Mouse (Mus musculus) heart, embryonic 13.5 days (tissue): Measurements from ENCODE around the gene Hnrnpf. TPM values are rescaled to one million over a fixed set of nuclear protein-coding genes. Genes with fewer than 3 reads are reported as not detected.

Experiments
- ATAC-seq: fragments of 200-750 bp; cut with Nextera tagmentation; 2 replicates; pipeline ENCODE4 v1.8.0; 2017; ENCODE audit warnings: moderate TSS enrichment; ENCODE audit not compliant: insufficient number of reproducible peaks, low FRiP score, low TSS enrichment; ENCODE audit errors: extremely low read depth
- H3K27ac ChIP-seq: fragments of 300-500 bp; sonication (generic); replicated peaks from 2 replicates; pipeline ENCODE4 v1.5.1; 2015; ENCODE audit warnings: moderate library complexity, mild to moderate bottlenecking, inconsistent platforms
- H3K27me3 ChIP-seq: fragments of 300-500 bp; sonication (generic); replicated peaks from 2 replicates; pipeline ENCODE4 v1.6.1; 2015; ENCODE audit warnings: mild to moderate bottlenecking, inconsistent platforms
- H3K36me3 ChIP-seq: fragments of 300-500 bp; sonication (generic); 2 replicates; pipeline ENCODE4 v1.6.1; 2015; ENCODE audit warnings: mild to moderate bottlenecking, inconsistent platforms
- H3K4me1 ChIP-seq: fragments of 300-500 bp; sonication (generic); 2 replicates; pipeline ENCODE4 v1.6.1; 2015; ENCODE audit warnings: inconsistent platforms
- H3K4me2 ChIP-seq: fragments of 300-500 bp; sonication (generic); 2 replicates; pipeline ENCODE4 v1.6.1; 2015; ENCODE audit warnings: inconsistent platforms, mild to moderate bottlenecking, moderate library complexity
- H3K4me3 ChIP-seq: fragments of 300-500 bp; sonication (generic); 2 replicates; pipeline ENCODE4 v1.5.1; 2015; ENCODE audit warnings: moderate library complexity, mild to moderate bottlenecking, inconsistent platforms
- H3K9ac ChIP-seq: fragments of 300-500 bp; sonication (generic); 2 replicates; pipeline ENCODE4 v1.6.1; 2015; ENCODE audit warnings: inconsistent platforms, mild to moderate bottlenecking, moderate library complexity
- H3K9me3 ChIP-seq: fragments of 300-500 bp; sonication (generic); 2 replicates; pipeline ENCODE4 v1.6.1; 2016; ENCODE audit warnings: inconsistent platforms
- WGBS: fragments of 180-500 bp; shearing (Covaris S2); methylation state at CpG from one replicate; pipeline ENCODE4 v1.1.7; 2015; ENCODE audit warnings: mixed read lengths; 5-methylcytosine and 5-hydroxymethylcytosine counted together
- polyA plus RNA-seq: library from polyadenylated mRNA; unstranded; fragments of >200 nt; fragmentation: Nextera tagmentation; extraction: Ambion mirVana; gene quantifications from 2 replicates; pipeline ENCODE4 v1.2.1, GENCODE M21; 2015

Gene Hnrnpf
- polyA plus RNA-seq, 1 experiment from 2014 or later = 440 TPM

- Histone ChIP-seq H3K9ac (no peak overlapping the region), H3K4me3 (no peak overlapping the region), H3K4me2 (no peak overlapping the region), H3K4me1 (peaks cover 13% of the 10 kb centered on the region), H3K9me3 (no peaks in the 10 kb centered on the region), H3K27ac (0 out of 2 replicates have a peak overlapping the region, but pooled peaks have one; percentile 17), H3K27me3 (no peaks in the 10 kb centered on the region), H3K36me3 (peaks cover 57% of the 10 kb centered on the region)
- no peak for ATAC-seq
- WGBS = 86% methylated on average over 7 of the region's 7 CpGs
Measured at GRCm38 (mm10) chr6:117927955-117928354, 27.8 kb downstream of the Hnrnpf start.

- ATAC-seq = no peak
- 66% methylated on average over 5 of the region's 5 CpGs for WGBS
- H3K27ac ChIP-seq = peak overlapping the region; percentile 13; the same call in 1 of the 2 replicates
- peaks cover 51% of the 10 kb centered on the region for H3K36me3 ChIP-seq
- H3K9ac ChIP-seq = no peak overlapping the region
- H3K27me3 ChIP-seq = no peaks in the 10 kb centered on the region
- H3K4me2 ChIP-seq = no peak overlapping the region
- H3K4me3 ChIP-seq = no peak overlapping the region
- no peaks in the 10 kb centered on the region for H3K9me3 ChIP-seq
- H3K4me1 ChIP-seq = peaks cover 14% of the 10 kb centered on the region
Measured at GRCm38 (mm10) chr6:117928746-117929145, 28.6 kb downstream of the Hnrnpf start.

GRCm38 (mm10) chr6:117929945-117930655 is 30.0 kb downstream of the Hnrnpf start:
- peaks cover 14% of the 10 kb centered on the region for H3K4me1 ChIP-seq
- H3K4me3 ChIP-seq = no peak overlapping the region
- no peak overlapping the region for H3K27ac ChIP-seq
- H3K36me3 ChIP-seq = peaks cover 51% of the 10 kb centered on the region
- no peaks in the 10 kb centered on the region for H3K9me3 ChIP-seq
- 91% methylated on average over 3 of the region's 3 CpGs for WGBS
- no peak overlapping the region for H3K4me2 ChIP-seq
- no peaks in the 10 kb centered on the region for H3K27me3 ChIP-seq
- no peak overlapping the region for H3K9ac ChIP-seq
- ATAC-seq = no peak

GRCm38 (mm10) chr6:117932325-117933051 is 32.4 kb downstream of the Hnrnpf start:
- peak overlapping the region; percentile 17; the same call in 1 of the 2 replicates for H3K9ac ChIP-seq
- no peak overlapping the region for H3K4me2 ChIP-seq
- 41% methylated on average over 11 of the region's 11 CpGs for WGBS
- H3K4me3 ChIP-seq = no peak overlapping the region
- H3K9me3 ChIP-seq = no peaks in the 10 kb centered on the region
- 0 out of 2 replicates have a peak overlapping the region, but pooled peaks have one; percentile 31 for H3K27ac ChIP-seq
- peaks cover 14% of the 10 kb centered on the region for H3K4me1 ChIP-seq
- ATAC-seq = no peak
- peaks cover 30% of the 10 kb centered on the region for H3K36me3 ChIP-seq
- H3K27me3 ChIP-seq = no peaks in the 10 kb centered on the region

GRCm38 (mm10) chr6:117934301-117934700 is 34.2 kb downstream of the Hnrnpf start:
- no peak overlapping the region for H3K4me3 ChIP-seq

DNA sequence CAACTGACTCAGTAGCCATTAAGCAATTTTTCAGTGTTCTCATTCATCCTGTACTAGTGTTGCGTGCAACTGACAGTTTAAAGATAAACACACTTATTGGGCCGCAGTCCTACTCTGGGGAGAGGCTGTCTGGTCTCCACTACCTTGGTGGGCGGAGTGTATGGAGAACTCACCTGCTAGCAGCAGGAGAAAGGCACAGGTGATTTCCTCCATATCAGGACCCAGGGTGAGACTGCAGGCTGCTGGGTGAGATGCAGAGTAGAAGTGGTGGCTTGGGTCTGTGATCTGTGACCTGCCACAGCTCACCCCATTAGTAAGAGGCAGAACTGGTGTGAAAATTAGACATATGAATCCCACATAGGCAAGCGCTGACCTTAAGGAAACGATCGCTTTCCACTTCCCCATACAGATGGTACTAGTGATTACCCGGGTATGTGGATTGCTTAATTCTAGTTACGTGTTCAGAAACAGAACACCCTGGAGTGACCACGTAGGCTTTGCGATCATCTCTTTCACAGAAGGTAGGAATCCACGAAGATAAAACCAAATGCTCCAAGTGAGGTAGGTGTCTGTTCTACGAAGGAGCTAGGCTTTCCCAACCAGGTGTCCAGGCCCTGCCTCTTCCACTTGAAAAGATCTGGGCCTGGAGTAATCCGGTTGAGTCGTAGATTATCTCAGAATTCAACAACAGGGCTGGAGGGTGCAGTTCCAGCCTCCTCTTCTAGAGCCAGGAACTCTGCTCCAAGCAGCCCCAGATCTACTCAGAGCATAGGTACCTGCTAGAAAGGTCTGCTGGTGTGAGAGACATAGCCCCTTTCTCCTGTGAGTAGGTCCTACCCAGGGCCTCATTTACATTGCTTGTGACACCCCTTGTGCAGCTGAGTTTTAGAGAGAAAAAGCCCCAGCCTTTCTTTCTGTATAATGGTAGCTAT is 35.8 kb downstream of the Hnrnpf start:
- Histone ChIP-seq H3K9ac (no peak overlapping the region), H3K4me1 (peaks cover 14% of the 10 kb centered on the region), H3K4me3 (no peak overlapping the region), H3K4me2 (no peak overlapping the region), H3K27ac (no peak overlapping the region), H3K27me3 (no peaks in the 10 kb centered on the region), H3K9me3 (no peaks in the 10 kb centered on the region), H3K36me3 (no peaks in the 10 kb centered on the region)
- 87% methylated on average over 14 of the region's 14 CpGs for WGBS
- no peak for ATAC-seq

More at GRCm38 (mm10) chr6:117934301-117934700, 34.2 kb downstream of the Hnrnpf start:
- Histone ChIP-seq H3K27me3 (no peaks in the 10 kb centered on the region), H3K9ac (no peak overlapping the region), H3K27ac (no peak overlapping the region), H3K9me3 (no peaks in the 10 kb centered on the region), H3K4me1 (peaks cover 14% of the 10 kb centered on the region), H3K36me3 (peaks cover 12% of the 10 kb centered on the region), H3K4me2 (no peak overlapping the region)
- WGBS = 90% methylated on average over 6 of the region's 6 CpGs
- ATAC-seq = no peak

DNA sequence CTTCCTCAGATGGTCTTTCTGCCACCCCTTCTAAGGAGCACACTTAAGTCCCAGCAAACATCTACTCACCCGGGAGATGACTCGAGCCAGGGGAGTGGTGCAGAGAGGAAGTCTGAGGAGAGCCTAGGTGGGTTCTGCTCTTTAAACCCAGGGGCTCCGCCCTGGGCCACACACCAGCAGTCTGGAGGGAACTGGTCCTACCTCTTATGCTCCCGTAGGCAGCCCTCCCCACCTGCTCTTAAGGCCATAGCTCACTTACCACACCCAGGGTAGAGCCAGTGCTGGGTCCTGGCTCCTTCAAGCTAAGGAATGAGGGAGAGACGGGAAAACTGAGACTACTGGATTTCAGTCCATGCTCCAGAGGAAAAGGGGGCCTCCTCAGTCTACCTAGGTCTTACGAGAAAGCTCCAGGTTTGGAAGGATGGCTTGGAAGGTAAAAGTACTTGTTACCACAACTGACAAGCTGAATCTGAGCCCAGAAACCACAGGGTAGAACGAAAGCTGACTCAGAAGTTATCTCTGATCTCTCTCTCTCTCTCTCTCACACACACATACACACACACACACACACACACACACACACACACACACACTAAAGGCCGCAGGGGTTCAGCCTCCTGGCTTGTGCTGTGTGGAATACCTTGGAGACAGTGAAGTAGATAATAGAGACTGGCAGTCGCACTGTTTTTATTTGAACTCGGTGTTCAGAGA is 37.3 kb downstream of the Hnrnpf start, which contains the start of gene Fxyd4:
Gene Fxyd4, minus strand, starts transcription at position 471 of the 711 bp plus-strand sequence.
- 62% methylated on average over 10 of the region's 10 CpGs for WGBS
- no peaks in the 10 kb centered on the region for H3K9me3 ChIP-seq
- H3K4me2 ChIP-seq = no peak within 1 kb of the TSS
- no peaks in the 10 kb centered on the region for H3K36me3 ChIP-seq
- no peak within 1 kb of the TSS for H3K4me3 ChIP-seq
- ATAC-seq = no peak
- H3K4me1 ChIP-seq = peaks cover 7% of the 10 kb centered on the region
- no peak within 1 kb of the TSS for H3K9ac ChIP-seq
- H3K27ac ChIP-seq = no peak within 1 kb of the TSS
- H3K27me3 ChIP-seq = no peaks in the 10 kb centered on the region

DNA sequence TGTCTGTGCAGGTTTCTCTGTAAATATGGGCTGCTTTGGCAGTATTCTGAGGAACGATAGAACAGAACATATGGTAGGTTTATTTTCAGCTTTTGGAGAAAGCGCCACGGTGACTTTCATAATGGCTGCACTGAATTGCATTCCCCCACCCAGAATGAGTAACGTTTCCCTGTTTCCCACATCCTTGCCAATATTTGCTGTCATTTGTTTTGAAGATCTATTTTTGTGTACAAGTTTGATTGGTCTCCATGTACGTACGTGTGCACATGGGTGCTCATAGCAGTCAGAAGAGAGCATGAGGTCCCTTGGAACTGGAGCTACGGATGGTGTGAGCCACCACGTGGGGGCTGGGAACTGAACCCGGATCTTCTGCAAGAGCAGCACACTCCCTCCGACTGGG is 38.8 kb downstream of the Hnrnpf start:
- H3K27ac ChIP-seq = no peak overlapping the region
- H3K9me3 ChIP-seq = no peaks in the 10 kb centered on the region
- no peak overlapping the region for H3K4me3 ChIP-seq
- H3K4me1 ChIP-seq = no peaks in the 10 kb centered on the region
- H3K27me3 ChIP-seq = no peaks in the 10 kb centered on the region
- ATAC-seq = no peak
- WGBS = 82% methylated on average over 10 of the region's 10 CpGs
- H3K9ac ChIP-seq = no peak overlapping the region
- H3K36me3 ChIP-seq = no peaks in the 10 kb centered on the region
- no peak overlapping the region for H3K4me2 ChIP-seq

GRCm38 (mm10) chr6:117942769-117943168 is 42.6 kb downstream of the Hnrnpf start:
- no peaks in the 10 kb centered on the region for H3K27me3 ChIP-seq
- no peak overlapping the region for H3K27ac ChIP-seq
- H3K9ac ChIP-seq = no peak overlapping the region
- WGBS = 70% methylated on average over 10 of the region's 10 CpGs
- H3K4me3 ChIP-seq = no peak overlapping the region
- ATAC-seq = no peak
- no peaks in the 10 kb centered on the region for H3K4me1 ChIP-seq
- no peaks in the 10 kb centered on the region for H3K9me3 ChIP-seq
- no peak overlapping the region for H3K4me2 ChIP-seq
- no peaks in the 10 kb centered on the region for H3K36me3 ChIP-seq

DNA sequence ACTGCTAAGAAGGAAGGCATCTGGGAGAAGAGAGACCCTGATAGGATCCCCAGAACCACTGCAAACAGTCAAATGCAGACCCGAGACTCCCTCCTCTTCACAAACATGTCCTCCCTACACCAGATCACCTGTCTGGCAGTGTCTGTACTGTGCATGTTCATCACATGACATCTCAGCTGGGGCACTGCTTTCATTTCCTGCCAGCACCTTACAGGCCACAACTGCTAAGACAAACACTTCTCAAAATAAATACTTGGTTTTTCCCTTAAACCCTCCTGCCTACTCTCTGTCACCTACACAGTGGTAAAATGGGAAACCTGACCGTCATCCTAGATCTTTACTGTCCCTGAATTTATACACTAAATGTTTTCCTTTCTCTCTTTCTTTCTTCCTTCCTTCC is 43.8 kb downstream of the Hnrnpf start:
- Histone ChIP-seq H3K4me3 (no peak overlapping the region), H3K4me1 (no peaks in the 10 kb centered on the region), H3K9me3 (no peaks in the 10 kb centered on the region), H3K27ac (no peak overlapping the region), H3K4me2 (no peak overlapping the region), H3K27me3 (no peaks in the 10 kb centered on the region), H3K36me3 (no peaks in the 10 kb centered on the region), H3K9ac (no peak overlapping the region)
- ATAC-seq = no peak
- WGBS = 58% methylated on average over 2 of the region's 2 CpGs
